Mouse (Mus musculus): ENCODE data around the gene Ppp1r18. TPM values are rescaled to one million over a fixed set of nuclear protein-coding genes. Genes with fewer than 3 reads are reported as not detected.

Gene Ppp1r18
- polyA plus RNA-seq (2015; fragmentation: Nextera tagmentation; extraction: Ambion mirVana), result 20.8 and 23.2 TPM in 2 replicates

DNA sequence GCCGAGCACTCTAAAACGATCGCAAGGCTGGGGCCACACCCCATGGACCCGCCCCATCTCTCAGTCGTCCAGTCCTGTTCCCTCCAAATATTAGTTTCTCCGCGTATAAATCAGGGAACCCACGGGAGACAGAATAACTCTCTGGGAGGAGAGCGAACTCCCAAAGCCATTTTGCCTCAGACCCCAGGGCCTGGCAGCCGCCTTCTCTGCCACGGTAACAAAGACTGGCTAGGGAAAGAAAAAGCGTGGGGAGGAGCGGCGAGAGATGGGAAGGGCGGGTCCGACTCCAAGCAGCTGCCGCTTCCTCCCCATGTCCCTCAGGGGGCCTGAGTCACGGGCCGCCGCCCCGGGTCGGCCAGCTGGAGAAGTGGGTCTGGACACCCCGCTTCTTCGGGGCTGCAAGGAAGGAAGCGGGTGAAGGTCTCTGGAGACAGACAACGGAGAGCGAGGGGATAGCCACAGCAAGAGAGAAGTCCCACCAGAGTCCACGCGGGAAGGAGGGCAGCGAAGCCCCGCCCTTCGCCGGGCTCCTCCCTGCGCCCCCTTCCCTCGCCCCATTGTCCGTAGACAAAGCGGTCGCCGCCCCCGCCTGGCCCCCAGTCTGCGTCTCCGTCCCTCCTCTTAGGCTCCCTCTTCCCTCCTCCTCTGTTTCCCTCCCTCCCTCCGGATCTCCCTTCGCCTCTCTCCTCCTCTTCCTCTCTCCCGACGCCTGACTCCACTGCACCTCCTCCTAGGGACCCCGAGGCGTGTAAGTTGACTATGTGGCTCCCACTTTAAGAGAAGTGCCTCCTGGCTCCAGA lies at the start of gene Ppp1r18:
TSS of gene Ppp1r18 (plus strand) at position 113 of the 800 bp plus-strand sequence.
- Histone ChIP-seq H3K4me1 (peaks cover 67% of the 10 kb centered on the region), H3K4me3 (replicated peaks) (peak within 1 kb of the TSS; percentile 65), H3K27me3 (no peaks in the 10 kb centered on the region), H3K4me2 (peak within 1 kb of the TSS; percentile 85), H3K36me3 (peaks cover 2% of the 10 kb centered on the region; the same call in 1 of the 2 replicates), H3K9me3 (replicated peaks) (no peaks in the 10 kb centered on the region), H3K27ac (peak within 1 kb of the TSS; percentile 99), H3K9ac (peak within 1 kb of the TSS; percentile 72)
- peak; percentile 62 for ATAC-seq (replicated peaks; ENCODE audit: low FRiP score)
- under 1% methylated on average over 48 of the region's 48 CpGs for WGBS

DNA sequence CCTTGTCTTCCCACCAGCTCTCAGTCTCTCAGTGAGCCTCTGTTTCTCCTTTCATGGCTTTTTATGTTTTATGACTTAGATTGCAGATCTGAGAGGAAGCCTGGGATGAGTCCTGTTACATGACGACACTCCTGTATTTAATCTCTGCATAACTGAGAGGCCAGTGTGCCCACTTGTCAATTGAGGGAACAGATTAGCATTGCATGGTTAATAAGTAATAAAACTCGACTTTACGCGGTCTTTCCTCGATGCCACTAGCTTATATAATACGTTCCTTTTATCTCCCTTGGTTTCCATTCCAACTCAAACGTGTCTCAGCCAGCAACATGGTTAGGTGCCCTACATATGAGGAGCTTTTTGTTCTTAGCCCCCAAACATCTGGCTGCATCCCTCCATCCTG lies 49.6 kb upstream of the Ppp1r18 start:
- Histone ChIP-seq H3K27ac (peak overlapping the region; percentile 51; the same call in 1 of the 2 replicates), H3K27me3 (peaks cover 9% of the 10 kb centered on the region; the same call in 1 of the 2 replicates), H3K4me1 (peaks cover 50% of the 10 kb centered on the region), H3K9me3 (replicated peaks) (no peaks in the 10 kb centered on the region), H3K9ac (no peak overlapping the region), H3K36me3 (no peaks in the 10 kb centered on the region), H3K4me2 (no peak overlapping the region), H3K4me3 (replicated peaks) (no peak overlapping the region)
- no peak for ATAC-seq (replicated peaks; ENCODE audit: low FRiP score)
- WGBS, result 46% methylated on average over 7 of the region's 7 CpGs

DNA sequence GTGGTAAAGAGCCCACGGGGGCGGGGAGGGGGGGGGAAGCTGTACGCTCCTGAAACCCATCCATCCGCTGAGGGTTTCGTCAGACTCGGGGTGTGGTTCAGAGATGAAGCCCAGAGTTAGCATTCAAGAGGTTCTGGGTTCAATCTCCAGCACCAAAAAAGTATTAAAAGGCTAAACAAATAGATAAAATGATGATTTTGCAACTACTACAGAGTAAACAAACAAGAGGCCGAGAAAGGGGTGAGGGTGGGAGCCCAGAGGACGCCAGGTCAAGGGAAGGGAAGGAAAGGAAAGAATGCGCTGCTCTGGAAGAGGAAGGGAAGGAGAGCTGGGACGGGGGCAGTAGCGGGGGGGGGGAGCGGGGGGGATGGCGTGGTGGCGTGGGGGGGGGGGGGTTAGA lies 48.7 kb upstream of the Ppp1r18 start:
- 41% methylated on average over 9 of the region's 14 CpGs for WGBS
- ATAC-seq (replicated peaks; ENCODE audit: low FRiP score), result no peak
- H3K9ac ChIP-seq, result no peak overlapping the region
- no peak overlapping the region for H3K4me2 ChIP-seq
- peaks cover 9% of the 10 kb centered on the region; the same call in 1 of the 2 replicates for H3K27me3 ChIP-seq
- H3K9me3 ChIP-seq (replicated peaks), result no peaks in the 10 kb centered on the region
- H3K4me3 ChIP-seq (replicated peaks), result no peak overlapping the region
- H3K27ac ChIP-seq, result 0 out of 2 replicates have a peak overlapping the region, but pooled peaks have one; percentile 51
- peaks cover 59% of the 10 kb centered on the region for H3K4me1 ChIP-seq
- H3K36me3 ChIP-seq, result no peaks in the 10 kb centered on the region

DNA sequence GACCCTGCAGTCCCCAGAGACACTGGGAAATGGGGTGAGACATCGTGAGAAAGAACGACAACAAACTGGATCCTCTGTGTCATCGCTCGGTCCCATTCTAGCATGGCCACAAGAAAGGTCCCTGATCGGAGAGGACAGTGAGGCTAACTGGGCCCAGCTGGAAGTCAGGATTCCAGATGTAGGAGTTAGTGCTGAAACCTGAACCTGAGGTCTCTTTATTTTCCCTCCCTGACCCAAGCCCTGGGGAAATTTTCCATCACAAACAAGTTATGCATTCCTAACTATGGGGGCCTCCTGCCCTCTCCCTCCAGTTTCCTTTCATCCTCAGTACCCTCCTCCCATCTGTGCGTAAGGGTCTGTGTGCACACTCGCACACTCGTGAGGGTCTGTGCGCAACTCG lies 48.2 kb upstream of the Ppp1r18 start:
- Histone ChIP-seq H3K4me1 (peaks cover 64% of the 10 kb centered on the region), H3K9ac (no peak overlapping the region)

DNA sequence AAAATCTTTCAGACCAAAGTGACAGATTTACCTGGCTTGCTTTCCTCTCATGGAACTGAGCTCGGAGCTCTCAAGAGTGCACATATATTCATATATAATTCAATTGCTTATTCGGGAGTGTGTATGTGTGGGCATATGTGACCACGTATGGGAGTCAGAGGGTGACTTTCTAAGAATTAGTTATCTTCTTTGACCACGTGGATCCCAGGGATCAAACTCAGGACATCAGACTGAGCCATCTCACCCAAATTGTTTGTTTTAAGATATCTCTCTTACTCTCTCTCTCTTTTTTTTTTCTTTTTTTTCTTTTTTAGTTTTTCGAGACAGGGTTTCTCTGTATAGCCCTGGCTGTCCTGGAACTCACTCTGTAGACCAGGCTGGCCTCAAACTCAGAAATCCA lies 45.3 kb upstream of the Ppp1r18 start:
- no peak for ATAC-seq (replicated peaks; ENCODE audit: low FRiP score)
- H3K4me3 ChIP-seq (replicated peaks), result no peak overlapping the region
- no peak overlapping the region for H3K9ac ChIP-seq
- H3K9me3 ChIP-seq (replicated peaks), result no peaks in the 10 kb centered on the region
- 78% methylated on average over 5 of the region's 5 CpGs for WGBS
- H3K27ac ChIP-seq, result no peak overlapping the region
- H3K36me3 ChIP-seq, result peaks cover 4% of the 10 kb centered on the region; the same call in 1 of the 2 replicates
- H3K4me2 ChIP-seq, result no peak overlapping the region
- peaks cover 9% of the 10 kb centered on the region; the same call in 1 of the 2 replicates for H3K27me3 ChIP-seq
- peaks cover 62% of the 10 kb centered on the region for H3K4me1 ChIP-seq

More for the DNA sequence above, 48.2 kb upstream of the Ppp1r18 start:
- 38% methylated on average over 10 of the region's 10 CpGs for WGBS
- H3K36me3 ChIP-seq, result no peaks in the 10 kb centered on the region
- ATAC-seq (replicated peaks; ENCODE audit: low FRiP score), result no peak
- no peak overlapping the region for H3K4me2 ChIP-seq
- no peak overlapping the region for H3K4me3 ChIP-seq (replicated peaks)
- H3K27ac ChIP-seq, result 0 out of 2 replicates have a peak overlapping the region, but pooled peaks have one; percentile 56
- no peaks in the 10 kb centered on the region for H3K9me3 ChIP-seq (replicated peaks)
- peaks cover 9% of the 10 kb centered on the region; the same call in 1 of the 2 replicates for H3K27me3 ChIP-seq

DNA sequence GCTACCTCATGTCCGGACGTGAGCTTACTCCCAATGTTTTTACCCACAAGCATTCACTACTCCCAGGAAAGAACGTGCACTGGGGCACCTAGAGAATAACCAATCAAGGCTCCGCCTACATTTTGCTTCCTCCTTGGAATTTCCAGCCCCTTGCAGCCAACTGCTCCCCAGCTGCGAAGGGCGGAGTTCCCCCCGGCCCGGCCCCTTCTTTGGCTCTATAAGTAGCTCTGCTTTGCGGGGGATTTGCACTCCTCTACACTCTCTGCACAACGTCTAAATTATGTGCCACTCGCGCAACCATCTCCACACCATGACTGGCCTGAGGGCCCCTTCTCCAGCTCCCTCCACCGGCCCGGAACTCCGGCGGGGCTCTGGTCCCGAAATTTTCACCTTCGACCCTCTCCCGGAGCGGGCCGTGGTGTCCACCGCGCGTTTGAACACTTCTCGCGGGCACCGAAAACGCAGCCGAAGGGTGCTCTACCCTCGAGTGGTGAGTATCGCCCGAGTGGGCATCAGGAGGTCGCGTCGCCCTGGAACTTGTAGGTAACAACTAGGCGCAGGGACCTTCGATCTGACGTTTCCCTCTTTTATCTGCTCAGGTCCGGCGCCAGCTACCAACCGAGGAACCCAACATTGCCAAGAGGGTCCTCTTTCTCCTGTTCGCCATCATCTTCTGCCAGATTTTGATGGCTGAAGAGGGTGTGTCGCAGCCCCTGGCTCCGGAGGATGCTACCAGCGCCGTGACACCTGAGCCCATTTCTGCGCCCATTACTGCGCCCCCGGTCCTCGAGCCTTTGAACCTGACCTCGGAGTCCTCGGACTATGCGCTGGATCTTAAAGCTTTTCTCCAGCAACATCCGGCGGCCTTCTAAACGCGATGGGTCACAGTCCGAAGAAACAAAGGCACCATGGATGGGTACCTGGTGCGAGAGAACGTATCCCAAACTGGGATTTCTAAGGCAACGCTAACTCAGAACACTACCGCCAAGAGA lies 43.7 kb upstream of the Ppp1r18 start, which contains the start of gene Ier3:
TSS of gene Ier3 (plus strand) at position 246 of the 992 bp plus-strand sequence.
- Histone ChIP-seq H3K4me2 (peak within 1 kb of the TSS; percentile 96), H3K9ac (peak within 1 kb of the TSS; percentile 69), H3K36me3 (peaks cover 18% of the 10 kb centered on the region), H3K9me3 (replicated peaks) (no peaks in the 10 kb centered on the region), H3K27ac (peak within 1 kb of the TSS; percentile 92), H3K4me3 (replicated peaks) (peak within 1 kb of the TSS; percentile 81), H3K4me1 (peaks cover 48% of the 10 kb centered on the region), H3K27me3 (peaks cover 9% of the 10 kb centered on the region; the same call in 1 of the 2 replicates)
- under 1% methylated on average over 62 of the region's 62 CpGs for WGBS
- ATAC-seq (replicated peaks; ENCODE audit: low FRiP score), result peak; percentile 69

DNA sequence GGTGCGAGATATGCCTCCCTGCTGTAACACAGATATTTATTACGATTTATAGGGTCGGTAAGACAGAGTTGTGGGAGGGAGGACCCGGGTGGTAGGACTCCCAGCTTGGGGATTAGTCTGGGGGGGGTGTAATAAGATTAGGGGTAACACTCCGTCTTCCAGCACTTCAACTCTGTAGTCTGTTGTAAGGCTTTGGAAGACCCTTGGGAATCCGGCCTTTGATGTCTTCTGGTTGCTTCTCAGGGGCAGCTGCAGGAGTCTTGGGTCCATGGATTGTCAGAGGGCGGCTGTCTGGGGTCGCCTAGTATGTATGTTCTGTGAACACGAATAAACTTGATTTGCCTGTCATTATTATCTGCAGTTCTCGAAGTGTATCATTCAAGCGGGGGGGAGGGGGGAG lies 42.8 kb upstream of the Ppp1r18 start:
- no peak for ATAC-seq (replicated peaks; ENCODE audit: low FRiP score)
- Histone ChIP-seq H3K9ac (peak overlapping the region; percentile 69), H3K4me2 (peak overlapping the region; percentile 96)

DNA sequence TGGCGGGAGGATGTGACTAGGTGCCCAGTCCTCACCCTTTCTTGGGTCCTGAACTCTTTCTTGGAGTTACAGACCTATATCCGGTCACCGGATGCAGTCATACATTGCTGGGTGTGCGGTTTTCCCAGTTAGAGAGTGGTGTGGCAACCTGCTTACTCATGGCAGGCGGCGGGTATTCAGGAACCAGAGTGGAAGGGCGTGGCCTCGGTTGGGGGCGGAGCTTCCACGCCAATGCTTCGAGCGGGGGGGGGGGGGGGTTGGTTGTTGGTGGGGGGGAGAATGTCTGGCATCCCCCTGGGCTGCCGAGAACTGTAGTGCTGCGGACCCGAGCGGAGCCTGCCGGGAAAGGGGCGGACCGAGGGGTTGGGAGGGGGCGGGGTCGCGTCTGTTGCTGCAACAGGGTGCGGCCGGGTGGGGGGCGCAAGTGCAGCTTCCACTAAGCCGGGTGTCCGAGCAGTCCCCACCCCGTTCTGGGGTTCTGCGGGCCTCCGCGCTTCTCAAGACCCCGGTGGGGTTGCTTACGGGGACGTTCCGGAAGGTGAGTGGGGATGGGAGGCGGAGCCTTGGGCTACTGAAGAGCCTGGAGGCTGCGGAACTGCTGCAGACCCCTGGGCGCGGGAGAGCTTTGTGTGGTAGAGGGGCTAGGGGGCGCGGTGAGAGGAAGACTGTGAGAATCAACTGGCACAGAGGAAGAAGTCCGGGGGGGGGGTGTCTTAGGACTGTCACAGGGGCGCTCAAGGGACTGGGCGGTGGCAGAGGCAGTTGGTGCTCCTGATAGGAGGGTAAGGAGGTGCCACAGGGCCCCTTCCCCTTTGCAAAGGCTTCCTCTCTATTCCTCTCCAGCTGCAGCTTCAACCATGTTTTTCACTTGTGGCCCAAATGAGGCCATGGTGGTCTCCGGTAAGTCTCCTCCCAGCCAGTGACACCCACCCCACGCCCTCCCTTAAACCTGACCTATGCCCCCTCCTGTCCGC lies 42.1 kb upstream of the Ppp1r18 start, which contains the start of gene Flot1:
TSS of gene Flot1 (plus strand) at position 267 of the 974 bp plus-strand sequence.
- H3K27me3 ChIP-seq, result peaks cover 9% of the 10 kb centered on the region; the same call in 1 of the 2 replicates
- peak; percentile 86 for ATAC-seq (replicated peaks; ENCODE audit: low FRiP score)
- H3K4me1 ChIP-seq, result peaks cover 37% of the 10 kb centered on the region
- peak within 1 kb of the TSS; percentile 92 for H3K27ac ChIP-seq
- no peaks in the 10 kb centered on the region for H3K9me3 ChIP-seq (replicated peaks)
- H3K4me3 ChIP-seq (replicated peaks), result peak within 1 kb of the TSS; percentile 81
- peak within 1 kb of the TSS; percentile 96 for H3K4me2 ChIP-seq
- under 1% methylated on average over 47 of the region's 47 CpGs for WGBS
- peaks cover 33% of the 10 kb centered on the region for H3K36me3 ChIP-seq
- H3K9ac ChIP-seq, result peak within 1 kb of the TSS; percentile 69

More for the DNA sequence above, 42.8 kb upstream of the Ppp1r18 start:
- 2% methylated on average over 11 of the region's 11 CpGs for WGBS
- Histone ChIP-seq H3K27me3 (peaks cover 9% of the 10 kb centered on the region; the same call in 1 of the 2 replicates), H3K9me3 (replicated peaks) (no peaks in the 10 kb centered on the region), H3K36me3 (peaks cover 26% of the 10 kb centered on the region), H3K4me3 (replicated peaks) (peak overlapping the region; percentile 81), H3K27ac (peak overlapping the region; percentile 92), H3K4me1 (peaks cover 39% of the 10 kb centered on the region)

DNA sequence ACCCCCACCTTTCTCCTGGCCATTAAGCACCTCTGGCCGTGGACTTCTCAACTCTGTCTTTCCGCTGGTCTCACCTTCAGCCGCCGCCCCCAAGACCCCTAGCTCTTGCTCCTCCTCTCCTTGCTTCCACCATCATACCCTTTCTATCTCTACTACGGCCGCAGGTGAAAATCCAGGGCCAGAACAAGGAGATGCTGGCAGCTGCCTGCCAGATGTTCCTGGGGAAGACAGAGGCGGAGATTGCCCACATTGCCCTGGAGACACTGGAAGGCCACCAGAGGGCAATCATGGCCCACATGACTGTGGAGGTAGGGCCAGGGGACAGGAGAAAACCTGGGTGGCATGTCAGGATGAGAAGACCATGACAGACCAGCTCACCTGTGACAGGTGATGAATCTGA lies 41.0 kb upstream of the Ppp1r18 start:
- Histone ChIP-seq H3K36me3 (peaks cover 39% of the 10 kb centered on the region), H3K4me2 (peak overlapping the region; percentile 96), H3K27me3 (peaks cover 6% of the 10 kb centered on the region; the same call in 1 of the 2 replicates), H3K4me3 (replicated peaks) (peak overlapping the region; percentile 81), H3K9ac (no peak overlapping the region), H3K9me3 (replicated peaks) (no peaks in the 10 kb centered on the region), H3K27ac (no peak overlapping the region), H3K4me1 (peaks cover 38% of the 10 kb centered on the region)
- no peak for ATAC-seq (replicated peaks; ENCODE audit: low FRiP score)
- 62% methylated on average over 7 of the region's 7 CpGs for WGBS

DNA sequence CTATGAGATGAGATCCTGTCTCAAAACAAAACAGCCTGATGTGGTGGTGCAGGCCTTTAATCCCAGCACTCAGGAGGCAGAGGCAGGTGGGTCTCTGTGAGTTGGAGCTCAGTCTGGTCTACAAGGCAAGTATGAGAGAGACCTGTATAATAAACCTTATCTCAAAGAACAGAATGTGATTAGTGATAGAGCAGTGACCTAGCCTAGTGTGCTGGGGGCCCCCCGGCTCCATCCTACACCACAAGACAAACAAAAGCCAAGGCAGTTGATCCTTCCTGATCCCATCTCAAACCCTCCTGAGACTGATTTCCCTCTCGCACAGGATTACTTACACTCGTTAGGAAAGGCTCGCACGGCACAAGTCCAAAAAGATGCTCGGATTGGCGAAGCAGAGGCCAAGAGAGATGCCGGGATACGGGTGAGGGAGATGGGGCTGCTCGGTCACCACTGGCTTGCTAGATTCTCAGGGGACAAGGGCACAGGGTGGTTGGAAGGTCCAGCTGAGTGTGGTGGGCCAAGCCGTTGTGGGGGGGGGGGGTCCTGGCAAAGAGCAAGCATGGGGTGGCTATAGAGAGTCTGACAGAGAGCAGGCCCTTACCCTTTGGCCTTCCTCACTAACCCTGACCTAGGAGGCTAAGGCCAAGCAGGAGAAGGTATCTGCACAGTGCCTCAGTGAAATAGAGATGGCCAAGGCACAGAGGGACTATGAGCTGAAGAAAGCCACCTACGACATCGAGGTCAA lies 40.1 kb upstream of the Ppp1r18 start:
- Histone ChIP-seq H3K9me3 (replicated peaks) (no peaks in the 10 kb centered on the region), H3K27ac (no peak overlapping the region), H3K4me3 (replicated peaks) (no peak overlapping the region), H3K4me1 (peaks cover 47% of the 10 kb centered on the region), H3K4me2 (no peak overlapping the region), H3K36me3 (peaks cover 39% of the 10 kb centered on the region), H3K27me3 (no peaks in the 10 kb centered on the region), H3K9ac (no peak overlapping the region)
- no peak for ATAC-seq (replicated peaks; ENCODE audit: low FRiP score)
- 93% methylated on average over 13 of the region's 13 CpGs for WGBS

All from kidney, embryonic 15.5 days (tissue).